Mouse (Mus musculus) embryonic facial prominence, embryonic 12.5 days (tissue): Measurements from ENCODE around the gene Tiam1. TPM values are rescaled to one million over a fixed set of nuclear protein-coding genes. Genes with fewer than 3 reads are reported as not detected.

Experiments used
- ATAC-seq: fragments of 200-750 bp; cut with Nextera tagmentation; 2 replicates; pipeline ENCODE4 v1.8.0; 2017; ENCODE audit not compliant: insufficient number of reproducible peaks, insufficient read depth, low FRiP score, low TSS enrichment
- H3K27ac ChIP-seq: fragments of 300-500 bp; sonication (generic); 2 replicates; pipeline ENCODE4 v1.5.1; 2016; ENCODE audit warnings: mild to moderate bottlenecking
- H3K27me3 ChIP-seq: fragments of 300-500 bp; sonication (generic); 2 replicates; pipeline ENCODE4 v1.6.1; 2016; ENCODE audit warnings: mild to moderate bottlenecking, moderate library complexity
- H3K36me3 ChIP-seq: fragments of 300-500 bp; sonication (generic); 2 replicates; pipeline ENCODE4 v1.6.1; 2016; ENCODE audit warnings: mild to moderate bottlenecking
- H3K4me1 ChIP-seq: fragments of 300-500 bp; sonication (generic); 2 replicates; pipeline ENCODE4 v1.6.1; 2016
- H3K4me2 ChIP-seq: fragments of 300-500 bp; sonication (generic); replicated peaks from 2 replicates; pipeline ENCODE4 v1.6.1; 2016; ENCODE audit warnings: mild to moderate bottlenecking, moderate library complexity
- H3K4me3 ChIP-seq: fragments of 300-500 bp; sonication (generic); 2 replicates; pipeline ENCODE4 v1.5.1; 2016; ENCODE audit warnings: mild to moderate bottlenecking
- H3K9ac ChIP-seq: fragments of 300-500 bp; sonication (generic); 2 replicates; pipeline ENCODE4 v1.6.1; 2016; ENCODE audit warnings: mild to moderate bottlenecking, moderate library complexity
- H3K9me3 ChIP-seq: fragments of 300-500 bp; sonication (generic); 2 replicates; pipeline ENCODE4 v1.6.1; 2016; ENCODE audit warnings: mild to moderate bottlenecking, moderate library complexity
- WGBS: fragments of 180-500 bp; shearing (Covaris S2); methylation state at CpG from one replicate; pipeline ENCODE4 v1.1.7; 2016; 5-methylcytosine and 5-hydroxymethylcytosine counted together
- polyA plus RNA-seq: library from polyadenylated mRNA; unstranded; fragments of >200 nt; fragmentation: Nextera tagmentation; extraction: Ambion mirVana; gene quantifications from 2 replicates; pipeline ENCODE4 v1.2.1, GENCODE M21; 2016

The Tiam1 gene
- 38.9 and 39.1 TPM in 2 replicates for polyA plus RNA-seq

GRCm38 (mm10) chr16:90143760-90144516, at the start of gene Tiam1:
TSS of gene Tiam1 (minus strand) at chr16:90143769.
- H3K4me2 ChIP-seq: peak within 1 kb of the TSS; percentile 85
- under 1% methylated on average over 64 of the region's 64 CpGs for WGBS
- peak; percentile 96 for ATAC-seq
- peak within 1 kb of the TSS; percentile 72 for H3K4me3 ChIP-seq
- no peaks in the 10 kb centered on the region for H3K9me3 ChIP-seq
- peak within 1 kb of the TSS; percentile 78 for H3K9ac ChIP-seq
- H3K27me3 ChIP-seq: no peaks in the 10 kb centered on the region
- peak within 1 kb of the TSS; percentile 88 for H3K27ac ChIP-seq
- H3K4me1 ChIP-seq: peaks cover 35% of the 10 kb centered on the region
- H3K36me3 ChIP-seq: no peaks in the 10 kb centered on the region

- no peak overlapping the region for H3K4me2 ChIP-seq
- H3K9me3 ChIP-seq: no peaks in the 10 kb centered on the region
- no peaks in the 10 kb centered on the region for H3K4me1 ChIP-seq
- H3K27me3 ChIP-seq: no peaks in the 10 kb centered on the region
- 64% methylated on average over 6 of the region's 6 CpGs for WGBS
- H3K27ac ChIP-seq: no peak overlapping the region
- no peak overlapping the region for H3K9ac ChIP-seq
- H3K4me3 ChIP-seq: no peak overlapping the region
- ATAC-seq: no peak
- no peaks in the 10 kb centered on the region for H3K36me3 ChIP-seq
These were observed 47.7 kb upstream of the Tiam1 start for GRCm38 (mm10) chr16:90191289-90191688.

DNA sequence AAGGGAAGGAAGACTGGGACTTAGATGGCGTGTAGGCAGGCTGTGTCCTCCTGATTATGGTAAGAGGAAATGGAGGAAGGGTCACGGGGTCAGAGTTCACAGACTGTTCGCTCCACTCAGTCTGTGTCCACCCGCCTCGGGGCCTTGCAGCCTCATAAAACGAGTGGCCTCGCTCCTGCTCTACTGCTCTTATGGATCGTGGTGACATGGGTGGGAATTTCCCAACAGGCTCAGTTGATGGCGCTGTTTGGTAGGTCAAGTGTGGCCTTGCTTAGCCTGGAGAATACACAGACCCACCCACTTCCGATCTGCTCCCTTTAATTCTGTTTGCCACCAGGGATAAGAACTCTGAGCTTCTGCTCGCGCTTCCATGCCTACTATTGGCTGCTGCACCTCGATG, 43.9 kb upstream of the Tiam1 start:
- H3K4me3 ChIP-seq: no peak overlapping the region
- ATAC-seq: no peak
- no peak overlapping the region for H3K4me2 ChIP-seq
- no peaks in the 10 kb centered on the region for H3K27me3 ChIP-seq
- no peaks in the 10 kb centered on the region for H3K36me3 ChIP-seq
- WGBS: 23% methylated on average over 13 of the region's 13 CpGs
- H3K4me1 ChIP-seq: no peaks in the 10 kb centered on the region
- H3K9me3 ChIP-seq: no peaks in the 10 kb centered on the region
- H3K27ac ChIP-seq: no peak overlapping the region
- no peak overlapping the region for H3K9ac ChIP-seq

GRCm38 (mm10) chr16:90185928-90186588, 42.5 kb upstream of the Tiam1 start:
- Histone ChIP-seq H3K4me2 (no peak overlapping the region), H3K36me3 (no peaks in the 10 kb centered on the region), H3K27ac (no peak overlapping the region), H3K4me3 (no peak overlapping the region), H3K27me3 (no peaks in the 10 kb centered on the region), H3K4me1 (no peaks in the 10 kb centered on the region), H3K9me3 (no peaks in the 10 kb centered on the region), H3K9ac (no peak overlapping the region)
- no peak for ATAC-seq
- WGBS: 43% methylated on average over 8 of the region's 8 CpGs

GRCm38 (mm10) chr16:90184135-90184534, 40.6 kb upstream of the Tiam1 start:
- H3K27me3 ChIP-seq: no peaks in the 10 kb centered on the region
- H3K9ac ChIP-seq: no peak overlapping the region
- WGBS: 78% methylated on average over 6 of the region's 6 CpGs
- H3K4me1 ChIP-seq: no peaks in the 10 kb centered on the region
- H3K36me3 ChIP-seq: no peaks in the 10 kb centered on the region
- H3K9me3 ChIP-seq: no peaks in the 10 kb centered on the region
- no peak overlapping the region for H3K4me2 ChIP-seq
- H3K4me3 ChIP-seq: no peak overlapping the region
- no peak for ATAC-seq
- H3K27ac ChIP-seq: no peak overlapping the region

GRCm38 (mm10) chr16:90181673-90182072, 38.1 kb upstream of the Tiam1 start:
- no peaks in the 10 kb centered on the region for H3K27me3 ChIP-seq
- WGBS: 85% methylated on average over 8 of the region's 8 CpGs
- H3K27ac ChIP-seq: no peak overlapping the region
- H3K4me2 ChIP-seq: no peak overlapping the region
- H3K4me1 ChIP-seq: no peaks in the 10 kb centered on the region
- H3K9ac ChIP-seq: no peak overlapping the region
- H3K9me3 ChIP-seq: no peaks in the 10 kb centered on the region
- no peak for ATAC-seq
- H3K36me3 ChIP-seq: no peaks in the 10 kb centered on the region
- no peak overlapping the region for H3K4me3 ChIP-seq

GRCm38 (mm10) chr16:90180975-90181374, 37.4 kb upstream of the Tiam1 start:
- no peaks in the 10 kb centered on the region for H3K36me3 ChIP-seq
- H3K27ac ChIP-seq: no peak overlapping the region
- ATAC-seq: no peak
- WGBS: 84% methylated on average over 6 of the region's 6 CpGs
- no peak overlapping the region for H3K4me2 ChIP-seq
- H3K4me3 ChIP-seq: no peak overlapping the region
- no peaks in the 10 kb centered on the region for H3K9me3 ChIP-seq
- H3K27me3 ChIP-seq: no peaks in the 10 kb centered on the region
- no peak overlapping the region for H3K9ac ChIP-seq
- no peaks in the 10 kb centered on the region for H3K4me1 ChIP-seq

- ATAC-seq: no peak
- no peak overlapping the region for H3K27ac ChIP-seq
- no peaks in the 10 kb centered on the region for H3K36me3 ChIP-seq
These were observed 36.3 kb upstream of the Tiam1 start for GRCm38 (mm10) chr16:90179892-90180291.

DNA sequence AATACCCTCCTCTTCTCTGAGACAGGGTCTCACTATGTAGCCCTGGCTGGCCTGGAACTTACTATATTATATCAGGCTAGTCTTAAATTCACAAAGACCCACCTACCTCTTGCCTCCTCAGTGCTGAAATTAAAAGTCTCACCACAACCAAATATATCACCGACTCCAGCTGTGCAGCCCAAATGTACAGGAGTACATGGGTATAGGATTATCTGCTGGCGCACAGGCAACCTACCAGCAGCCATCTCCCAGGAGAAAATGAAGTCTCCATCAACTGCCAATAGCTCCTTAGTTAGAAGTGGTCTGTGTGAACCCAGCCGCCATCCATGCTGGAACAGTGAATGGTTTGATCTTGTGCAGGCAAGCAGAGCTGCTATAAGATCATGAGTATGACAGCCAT, 34.8 kb upstream of the Tiam1 start:
- WGBS: 89% methylated on average over 3 of the region's 3 CpGs
- ATAC-seq: no peak

More at GRCm38 (mm10) chr16:90179892-90180291, 36.3 kb upstream of the Tiam1 start:
- no peak overlapping the region for H3K4me2 ChIP-seq
- no peaks in the 10 kb centered on the region for H3K4me1 ChIP-seq
- H3K9ac ChIP-seq: no peak overlapping the region
- H3K4me3 ChIP-seq: no peak overlapping the region
- H3K9me3 ChIP-seq: no peaks in the 10 kb centered on the region
- H3K27me3 ChIP-seq: no peaks in the 10 kb centered on the region
- WGBS: 85% methylated on average over 5 of the region's 5 CpGs

GRCm38 (mm10) chr16:90177425-90177824, 33.9 kb upstream of the Tiam1 start:
- Histone ChIP-seq H3K9me3 (no peaks in the 10 kb centered on the region), H3K4me1 (no peaks in the 10 kb centered on the region), H3K4me2 (no peak overlapping the region), H3K27me3 (no peaks in the 10 kb centered on the region), H3K9ac (no peak overlapping the region), H3K36me3 (no peaks in the 10 kb centered on the region), H3K4me3 (no peak overlapping the region), H3K27ac (no peak overlapping the region)
- 75% methylated on average over 8 of the region's 8 CpGs for whole genome bisulfite sequencing
- ATAC-seq: no peak

More for the DNA sequence above, 34.8 kb upstream of the Tiam1 start:
- Histone ChIP-seq H3K4me3 (no peak overlapping the region), H3K9me3 (no peaks in the 10 kb centered on the region), H3K27ac (no peak overlapping the region), H3K4me2 (no peak overlapping the region), H3K27me3 (no peaks in the 10 kb centered on the region), H3K9ac (no peak overlapping the region), H3K4me1 (no peaks in the 10 kb centered on the region), H3K36me3 (no peaks in the 10 kb centered on the region)

GRCm38 (mm10) chr16:90176472-90176871, 32.9 kb upstream of the Tiam1 start:
- no peak overlapping the region for H3K27ac ChIP-seq
- WGBS: 52% methylated on average over 10 of the region's 10 CpGs
- H3K4me3 ChIP-seq: no peak overlapping the region
- H3K36me3 ChIP-seq: no peaks in the 10 kb centered on the region
- H3K4me2 ChIP-seq: no peak overlapping the region
- no peaks in the 10 kb centered on the region for H3K27me3 ChIP-seq
- H3K9me3 ChIP-seq: no peaks in the 10 kb centered on the region
- no peak overlapping the region for H3K9ac ChIP-seq
- H3K4me1 ChIP-seq: no peaks in the 10 kb centered on the region
- ATAC-seq: no peak

- 53% methylated on average over 8 of the region's 8 CpGs for WGBS
- Histone ChIP-seq H3K36me3 (no peaks in the 10 kb centered on the region), H3K9me3 (no peaks in the 10 kb centered on the region), H3K27ac (no peak overlapping the region), H3K4me3 (no peak overlapping the region), H3K4me2 (no peak overlapping the region), H3K9ac (no peak overlapping the region), H3K4me1 (0 out of 2 replicates have a peak, but pooled peaks cover 2% of the 10 kb centered on the region), H3K27me3 (no peaks in the 10 kb centered on the region)
- no peak for ATAC-seq
These were observed 27.8 kb upstream of the Tiam1 start for GRCm38 (mm10) chr16:90171416-90171815.
